Mouse (Mus musculus) heart, postnatal 0 days (tissue): Measurements from ENCODE around the gene Serpina1c.
"Not testable (repeated sequence)": the region's sequence is repeated elsewhere in the genome, so short reads cannot be mapped to it uniquely, and the experiment has no call there.

ENCODE experiments used
- CTCF ChIP-seq: IDR thresholded peaks from 2 replicates; pipeline ENCODE4 v1.5.1; 2016; ENCODE audit warnings: antibody characterized with exemption, control low read depth, low read depth
- EP300 ChIP-seq: IDR thresholded peaks from 2 replicates; pipeline ENCODE4 v1.6.1; 2016; ENCODE audit warnings: antibody characterized with exemption, low read depth

GRCm38 (mm10) chr12:103866873-103867272 lies 37.8 kb downstream of the Serpina1c start:
- TF ChIP-seq CTCF, EP300: not testable (repeated sequence)
